Mouse (Mus musculus): ENCODE data around the gene S1pr3. TPM values are rescaled to one million over a fixed set of nuclear protein-coding genes. Genes with fewer than 3 reads are reported as not detected.

S1pr3 gene
- total RNA-seq, 1 experiment = 1.2 TPM

DNA sequence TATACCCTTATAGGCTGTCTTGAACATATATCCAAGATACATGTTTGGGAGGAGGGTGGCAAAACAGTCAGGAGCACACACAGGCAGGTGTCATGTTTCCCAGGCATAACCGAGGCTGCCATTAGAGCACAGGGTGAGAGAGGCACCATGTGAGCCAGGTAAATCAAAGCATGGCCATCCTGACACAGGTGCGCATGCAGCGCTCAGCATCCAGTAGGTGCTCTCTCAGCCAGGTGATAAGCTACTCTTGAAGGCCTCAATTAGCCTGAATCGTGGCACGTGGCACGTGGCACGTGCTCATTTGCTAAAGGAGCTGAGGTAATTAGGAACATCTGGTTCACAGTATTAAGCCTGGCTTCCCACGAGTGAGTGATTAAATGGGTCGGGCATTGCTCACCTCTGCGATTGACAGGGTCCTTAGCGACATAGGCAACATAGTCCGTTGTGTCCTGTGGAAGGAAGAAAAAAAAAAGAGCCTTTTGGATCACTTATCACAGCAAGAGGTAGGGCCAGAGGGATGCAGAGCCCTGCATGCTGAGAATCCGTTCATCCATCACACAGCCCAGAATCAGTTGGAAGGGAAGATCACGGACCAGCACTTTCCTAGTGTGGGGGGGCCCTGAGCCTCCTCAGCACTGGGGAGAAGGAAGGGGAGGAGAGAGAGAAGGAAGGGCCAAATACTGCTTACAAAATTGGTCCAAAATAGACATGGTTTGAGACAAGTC, 57.8 kb downstream of the S1pr3 start:
- H3K27ac ChIP-seq (ENCODE audit: insufficient read depth, low read depth, low read length, poor library complexity, severe bottlenecking) = no peak overlapping the region
- in situ Hi-C loops (cut with MboI; ENCODE audit: low sequenced_read_pairs in 2 of 2, unreplicated experiment in 2 of 2) = no loop called here
- H3K4me1 ChIP-seq (ENCODE audit: control insufficient read depth in 2 of 2, insufficient read depth in 2 of 2, low read length in 2 of 2, poor library complexity in 1 of 2) = no peaks in the 10 kb centered on the region
- DNase-seq (ENCODE audit: low read depth, low spot score) = no peak
- H3K36me3 ChIP-seq (ENCODE audit: control insufficient read depth, insufficient read depth, low read length, poor library complexity, severe bottlenecking) = no peaks in the 10 kb centered on the region
- no peak overlapping the region for H3K4me3 ChIP-seq (ENCODE audit: insufficient read depth in 1 of 2, low read depth in 1 of 2, low read length in 2 of 2, poor library complexity in 1 of 2, severe bottlenecking in 1 of 2)
- TF ChIP-seq HCFC1 (IDR thresholded peaks at IDR 0.05; ENCODE audit: borderline replicate concordance, insufficient read depth, low read length) (no peak), ZC3H11A (IDR thresholded peaks at IDR 0.05; ENCODE audit: borderline replicate concordance, low read depth, low read length) (no peak), MAFK (IDR thresholded peaks at IDR 0.05; ENCODE audit: insufficient read depth, low read depth, low read length) (no peak), ZNF384 (IDR thresholded peaks at IDR 0.05; ENCODE audit: low read depth, low read length) (no peak), CHD2 (IDR thresholded peaks at IDR 0.05; ENCODE audit: low read depth, low read length) (no peak)
- no peak overlapping the region for H3K9ac ChIP-seq (ENCODE audit: insufficient read depth, low read depth, low read length, poor library complexity, severe bottlenecking)
- no peaks in the 10 kb centered on the region for H3K9me3 ChIP-seq (ENCODE audit: control insufficient read depth, insufficient read depth, low read depth, low read length)

DNA sequence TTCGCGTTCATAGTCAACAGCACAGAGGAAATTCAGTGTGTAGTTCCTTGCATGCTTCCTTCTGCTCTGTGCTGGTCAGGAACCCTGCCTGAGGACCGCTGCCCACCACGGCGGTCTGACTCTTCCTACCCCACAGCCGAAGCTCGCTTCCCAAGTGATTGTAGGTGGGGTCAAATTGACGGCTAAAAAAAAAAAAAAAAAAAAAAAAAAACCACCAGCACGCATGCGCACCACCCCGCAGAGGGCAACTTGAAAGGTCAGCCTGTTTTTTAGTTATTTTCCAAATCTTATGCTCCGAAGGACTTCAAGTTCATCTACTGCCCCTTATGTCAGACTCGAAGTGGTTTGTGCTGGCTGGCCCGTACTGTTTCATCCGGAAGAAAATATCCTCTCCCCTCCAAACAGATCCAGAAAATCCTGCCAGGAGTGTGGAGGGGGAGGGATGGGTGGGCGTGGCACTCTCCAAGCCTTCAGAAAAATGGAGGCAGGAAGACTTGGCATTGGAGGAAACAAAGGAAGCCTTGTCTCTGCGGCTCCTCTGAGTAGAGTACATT, 60.3 kb downstream of the S1pr3 start:
- in situ Hi-C loops (cut with MboI; ENCODE audit: low sequenced_read_pairs in 2 of 2, unreplicated experiment in 2 of 2) = no loop called here
- DNase-seq (ENCODE audit: low read depth, low spot score) = no peak
- Histone ChIP-seq H3K36me3 (ENCODE audit: control insufficient read depth, insufficient read depth, low read length, poor library complexity, severe bottlenecking) (no peaks in the 10 kb centered on the region), H3K9ac (ENCODE audit: insufficient read depth, low read depth, low read length, poor library complexity, severe bottlenecking) (no peak overlapping the region), H3K4me3 (ENCODE audit: insufficient read depth in 1 of 2, low read depth in 1 of 2, low read length in 2 of 2, poor library complexity in 1 of 2, severe bottlenecking in 1 of 2) (0 out of 4 replicates have a peak overlapping the region, but pooled peaks of 1 of the 2 experiments have one; percentile 2), H3K4me1 (ENCODE audit: control insufficient read depth in 2 of 2, insufficient read depth in 2 of 2, low read length in 2 of 2, poor library complexity in 1 of 2) (no peaks in the 10 kb centered on the region), H3K9me3 (ENCODE audit: control insufficient read depth, insufficient read depth, low read depth, low read length) (no peaks in the 10 kb centered on the region), H3K27ac (ENCODE audit: insufficient read depth, low read depth, low read length, poor library complexity, severe bottlenecking) (no peak overlapping the region)
- TF ChIP-seq CHD2 (IDR thresholded peaks at IDR 0.05; ENCODE audit: low read depth, low read length) = no peak
- TF ChIP-seq ZNF384 (IDR thresholded peaks at IDR 0.05; ENCODE audit: low read depth, low read length) = peak; percentile 98
- TF ChIP-seq MAFK (IDR thresholded peaks at IDR 0.05; ENCODE audit: insufficient read depth, low read depth, low read length) = no peak
- TF ChIP-seq HCFC1 (IDR thresholded peaks at IDR 0.05; ENCODE audit: borderline replicate concordance, insufficient read depth, low read length) = no peak

Other genes starting within 250 kb of the S1pr3 start
- 1.0 and 1.1 TPM in 2 replicates for gene Nxnl2, start 237.6 kb upstream of the S1pr3 start, total RNA-seq (2012; rRNA removed)
- gene Shc3, start 160.8 kb downstream of the S1pr3 start, total RNA-seq (2012; rRNA removed) = 0.69 and 1.4 TPM in 2 replicates
- 122 and 188 TPM in 2 replicates for gene Cks2, start 236.6 kb downstream of the S1pr3 start, total RNA-seq (2012; rRNA removed)
- 26.6 and 31.6 TPM in 2 replicates for gene Secisbp2, start 243.1 kb downstream of the S1pr3 start, total RNA-seq (2012; rRNA removed)

All from ES-E14 (cell line).